Mouse (Mus musculus): ENCODE results near the gene Prr13. TPM values are rescaled to one million over a fixed set of nuclear protein-coding genes. Genes with fewer than 3 reads are reported as not detected.
A peak's percentile ranks its signal among the peaks of the same experiment; 100 is the strongest.

Gene Prr13
- total RNA-seq (2017): 64.1 and 67.1 TPM in 2 replicates

DNA sequence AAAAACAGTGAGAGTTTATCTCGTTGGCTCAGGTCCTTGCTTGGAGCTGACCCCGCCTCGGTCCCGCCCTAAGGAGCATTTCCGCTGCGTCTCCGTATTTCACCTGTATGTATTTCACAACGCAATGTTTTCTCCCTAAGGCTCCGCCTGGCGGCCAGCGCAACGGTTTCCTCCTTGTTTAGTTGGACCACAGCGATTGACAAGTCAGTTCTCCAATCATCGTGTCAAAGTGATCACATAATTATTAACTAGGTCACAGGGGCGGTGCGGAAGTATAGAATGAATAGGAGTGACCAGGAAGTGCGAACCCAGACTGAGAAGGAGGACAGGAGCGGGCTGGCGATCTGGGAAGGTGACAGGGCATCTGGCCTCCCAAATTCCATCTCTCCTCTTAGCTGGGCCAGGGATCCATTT lies at the start of gene Prr13:
Gene Prr13, plus strand, starts transcription at position 125 of the 414 bp plus-strand sequence.
- peak; percentile 72 to 87 for ATAC-seq (replicated peaks in 1 of 2; ENCODE audit: insufficient read depth in 1 of 2, low FRiP score in 2 of 2, low TSS enrichment in 1 of 2, low read depth in 1 of 2, poor library complexity in 2 of 2, severe bottlenecking in 2 of 2)

DNA sequence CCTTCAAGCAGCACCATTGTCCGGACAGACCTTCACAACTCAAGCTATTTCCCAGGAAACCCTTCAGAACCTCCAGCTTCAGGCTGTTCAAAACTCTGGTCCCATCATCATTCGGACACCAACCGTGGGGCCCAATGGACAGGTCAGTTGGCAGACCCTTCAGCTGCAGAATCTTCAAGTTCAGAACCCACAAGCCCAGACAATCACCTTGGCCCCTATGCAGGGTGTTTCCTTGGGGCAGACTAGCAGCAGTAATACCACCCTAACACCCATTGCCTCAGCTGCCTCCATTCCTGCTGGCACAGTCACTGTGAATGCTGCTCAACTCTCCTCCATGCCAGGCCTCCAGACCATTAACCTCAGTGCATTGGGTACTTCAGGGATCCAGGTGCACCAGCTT lies 49.5 kb upstream of the Prr13 start:
- no peak for ATAC-seq (replicated peaks in 1 of 2; ENCODE audit: insufficient read depth in 1 of 2, low FRiP score in 2 of 2, low TSS enrichment in 1 of 2, low read depth in 1 of 2, poor library complexity in 2 of 2, severe bottlenecking in 2 of 2)

DNA sequence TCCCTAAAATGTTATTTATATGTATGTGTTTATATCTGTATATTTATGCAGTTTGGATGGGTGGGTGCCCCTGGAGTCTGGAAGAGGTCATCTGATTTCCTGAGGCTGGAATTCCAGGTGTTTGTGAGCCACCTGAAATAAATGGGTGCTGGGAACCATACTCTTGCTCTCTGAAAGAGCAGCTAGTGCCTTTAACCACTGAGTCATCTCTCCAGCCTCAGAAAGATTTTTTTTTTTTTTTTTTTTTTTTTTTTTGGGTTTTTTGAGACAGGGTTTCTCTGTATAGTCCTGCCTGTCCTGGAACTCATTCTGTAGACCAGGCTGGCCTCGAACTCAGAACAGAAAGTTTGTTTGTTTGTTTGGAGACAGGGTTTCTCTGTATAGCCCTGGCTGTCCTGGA lies 47.8 kb upstream of the Prr13 start:
- ATAC-seq (replicated peaks in 1 of 2; ENCODE audit: insufficient read depth in 1 of 2, low FRiP score in 2 of 2, low TSS enrichment in 1 of 2, low read depth in 1 of 2, poor library complexity in 2 of 2, severe bottlenecking in 2 of 2): no peak

DNA sequence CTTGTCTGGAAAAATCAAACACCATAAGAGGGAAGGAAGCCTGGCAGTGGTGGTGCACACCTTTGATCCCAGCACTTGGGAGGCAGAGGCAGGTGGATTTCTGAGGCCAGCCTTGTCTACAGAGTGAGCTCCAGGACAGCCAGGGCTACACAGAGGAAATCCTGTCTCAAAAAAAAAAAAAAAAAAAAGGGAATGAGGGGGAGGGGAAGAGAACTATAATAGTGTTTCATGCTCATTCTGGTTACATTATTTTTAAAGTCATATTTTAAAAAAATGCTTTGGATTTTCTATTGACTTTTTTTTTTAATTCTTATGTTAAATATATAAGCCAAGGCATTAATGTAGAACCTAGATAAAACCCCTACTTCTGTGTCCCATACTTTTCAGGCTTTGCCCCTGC lies 45.1 kb upstream of the Prr13 start:
- no peak for ATAC-seq (replicated peaks in 1 of 2; ENCODE audit: insufficient read depth in 1 of 2, low FRiP score in 2 of 2, low TSS enrichment in 1 of 2, low read depth in 1 of 2, poor library complexity in 2 of 2, severe bottlenecking in 2 of 2)

DNA sequence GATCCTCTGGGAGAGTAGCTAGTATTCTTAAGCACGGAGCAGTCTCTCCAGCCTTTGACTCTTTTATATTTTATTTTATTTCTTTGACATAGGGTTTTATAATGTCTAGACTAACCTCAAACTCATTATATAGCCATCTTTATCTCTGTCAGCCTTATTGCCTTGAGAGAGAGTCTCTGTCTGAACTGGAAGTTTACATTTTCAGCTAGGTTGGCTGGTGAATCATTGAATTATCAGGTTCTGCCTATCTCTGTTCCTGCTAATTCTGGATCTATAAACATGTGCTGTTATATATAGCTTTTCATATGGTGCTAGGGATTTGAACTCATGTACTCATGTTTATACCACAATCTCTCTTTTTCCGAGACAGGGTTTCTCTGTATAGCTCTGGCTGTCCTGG lies 41.3 kb upstream of the Prr13 start:
- ATAC-seq (replicated peaks in 1 of 2; ENCODE audit: insufficient read depth in 1 of 2, low FRiP score in 2 of 2, low TSS enrichment in 1 of 2, low read depth in 1 of 2, poor library complexity in 2 of 2, severe bottlenecking in 2 of 2): no peak

DNA sequence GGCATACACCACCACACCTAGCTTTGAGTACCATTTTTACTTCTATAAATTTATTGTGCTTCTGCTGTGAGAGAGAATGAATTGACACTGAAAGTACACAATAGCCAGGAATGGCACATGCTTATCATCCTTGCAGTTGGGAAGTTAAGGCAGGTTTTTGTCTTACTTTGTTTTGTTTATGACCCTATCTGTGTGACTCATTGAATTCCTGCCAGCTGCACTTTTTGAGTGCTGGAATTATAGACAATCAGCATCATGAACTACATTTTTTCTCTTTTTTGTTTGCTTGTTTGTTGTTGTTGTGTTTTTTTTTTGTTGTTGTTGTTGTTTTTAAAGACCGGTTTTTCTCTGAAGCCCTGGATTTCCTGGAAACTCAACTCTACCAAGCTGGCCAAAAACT lies 37.8 kb upstream of the Prr13 start:
- ATAC-seq (replicated peaks in 1 of 2; ENCODE audit: insufficient read depth in 1 of 2, low FRiP score in 2 of 2, low TSS enrichment in 1 of 2, low read depth in 1 of 2, poor library complexity in 2 of 2, severe bottlenecking in 2 of 2): no peak

DNA sequence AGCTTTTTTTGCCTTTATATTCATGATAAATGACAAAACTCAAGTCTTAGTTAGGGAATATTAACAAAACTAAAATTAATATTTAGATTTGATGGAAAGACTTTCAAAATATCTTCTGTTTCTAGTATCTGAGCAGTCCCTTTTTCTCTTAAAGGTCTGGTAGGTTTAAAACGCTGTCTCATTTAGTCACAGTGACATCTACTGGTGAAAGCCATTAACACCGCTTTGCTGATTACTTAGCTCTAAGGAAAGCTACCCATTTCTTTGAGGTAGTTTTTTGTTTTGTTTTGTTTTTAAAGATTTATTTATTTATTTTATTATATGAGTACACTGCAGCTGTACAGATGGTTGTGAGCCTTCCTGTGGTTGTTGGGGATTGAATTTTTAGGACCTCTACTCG lies 37.4 kb upstream of the Prr13 start:
- peak in 1 of 2 experiments; percentile 73; a peak in 2 of 4 replicates for ATAC-seq (replicated peaks in 1 of 2; ENCODE audit: insufficient read depth in 1 of 2, low FRiP score in 2 of 2, low TSS enrichment in 1 of 2, low read depth in 1 of 2, poor library complexity in 2 of 2, severe bottlenecking in 2 of 2)

DNA sequence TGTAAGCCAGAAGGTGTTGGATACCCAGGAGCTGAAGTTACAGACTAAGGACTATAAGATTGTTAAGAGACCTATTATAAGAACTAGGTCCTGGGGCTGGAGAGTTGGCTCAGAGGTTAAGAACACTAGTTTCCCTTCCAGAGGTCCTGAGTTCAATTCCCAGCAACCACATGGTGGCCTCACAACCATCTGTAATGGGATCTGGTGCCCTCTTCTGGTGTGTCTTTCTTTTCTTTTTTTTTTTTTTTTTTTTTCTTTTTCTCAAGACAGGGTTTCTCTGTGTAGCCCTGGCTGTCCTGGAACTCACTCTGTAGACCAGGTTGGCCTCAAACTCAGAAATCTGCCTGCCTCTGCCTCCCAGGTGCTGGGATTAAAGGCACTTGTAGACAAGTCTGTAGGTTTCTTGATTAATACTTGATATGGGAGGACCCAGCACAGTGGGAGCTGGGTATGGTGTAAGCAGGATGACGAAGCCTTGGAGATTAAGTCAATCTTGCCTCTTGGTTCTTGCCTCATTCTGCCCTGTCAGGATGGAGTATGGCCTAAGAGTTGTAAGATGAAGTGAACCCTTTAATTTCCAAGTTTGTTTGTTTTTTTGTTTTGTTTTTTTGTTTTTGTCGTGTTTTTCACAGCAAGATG lies 35.1 kb upstream of the Prr13 start:
- no peak for ATAC-seq (replicated peaks in 1 of 2; ENCODE audit: insufficient read depth in 1 of 2, low FRiP score in 2 of 2, low TSS enrichment in 1 of 2, low read depth in 1 of 2, poor library complexity in 2 of 2, severe bottlenecking in 2 of 2)

DNA sequence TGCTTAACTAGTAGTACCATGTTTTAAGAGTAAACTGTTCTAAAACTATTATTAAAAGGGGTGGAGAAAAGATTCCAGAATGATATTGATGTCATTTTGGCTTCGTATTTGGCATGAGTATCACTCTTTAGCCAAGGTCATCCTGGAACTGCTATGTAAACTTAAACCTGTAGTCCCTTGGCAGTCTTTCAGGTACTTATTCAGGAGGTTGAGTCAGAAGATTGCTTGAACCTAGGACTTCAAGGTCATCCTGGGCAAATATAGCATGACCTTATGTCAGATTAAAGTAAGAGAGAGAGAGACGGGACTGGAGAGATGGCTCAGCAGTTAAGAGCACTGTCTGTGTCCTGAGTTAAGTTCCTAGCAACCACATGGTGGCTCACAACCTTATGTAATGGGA lies 34.2 kb upstream of the Prr13 start:
- no peak for ATAC-seq (replicated peaks in 1 of 2; ENCODE audit: insufficient read depth in 1 of 2, low FRiP score in 2 of 2, low TSS enrichment in 1 of 2, low read depth in 1 of 2, poor library complexity in 2 of 2, severe bottlenecking in 2 of 2)

DNA sequence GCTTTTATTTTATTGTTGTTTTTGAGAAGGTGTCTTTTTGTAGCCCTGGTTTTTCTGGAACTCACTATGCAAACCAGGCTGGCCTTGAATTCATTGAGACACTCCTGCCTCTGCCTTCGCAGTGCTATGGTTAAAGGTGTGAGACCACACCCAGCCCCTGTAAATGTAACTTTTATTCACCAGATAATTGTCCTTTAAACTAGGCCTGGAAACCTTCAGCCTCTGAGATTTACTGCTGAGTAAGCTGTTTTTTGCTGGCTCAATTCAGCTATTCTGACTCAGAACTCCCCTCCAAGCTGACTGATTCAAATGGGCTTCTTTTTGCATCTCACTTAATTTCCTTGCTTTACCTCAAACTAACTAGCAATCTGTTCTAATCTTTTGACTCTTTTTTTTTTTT lies 31.9 kb upstream of the Prr13 start:
- no peak for ATAC-seq (replicated peaks in 1 of 2; ENCODE audit: insufficient read depth in 1 of 2, low FRiP score in 2 of 2, low TSS enrichment in 1 of 2, low read depth in 1 of 2, poor library complexity in 2 of 2, severe bottlenecking in 2 of 2)

DNA sequence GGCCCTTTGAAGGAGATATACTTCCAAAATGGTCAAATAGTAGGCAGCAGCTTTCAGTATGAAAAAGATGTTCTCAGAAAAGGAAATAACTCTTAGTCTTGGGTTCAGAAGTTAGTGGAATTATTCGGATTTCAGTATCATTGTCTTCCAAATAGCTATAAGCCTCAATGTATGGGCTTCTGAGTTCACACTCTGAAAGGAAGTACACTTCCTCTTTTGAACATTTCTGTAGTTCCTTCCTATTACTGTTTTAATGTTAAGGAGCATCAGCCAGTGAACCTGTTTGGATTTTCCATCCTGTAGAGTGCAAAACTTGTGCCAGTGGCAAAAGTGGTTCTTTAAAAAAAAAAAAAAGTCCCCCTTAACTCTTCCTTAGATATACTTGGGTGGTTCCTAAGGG lies 26.8 kb upstream of the Prr13 start:
- ATAC-seq (replicated peaks in 1 of 2; ENCODE audit: insufficient read depth in 1 of 2, low FRiP score in 2 of 2, low TSS enrichment in 1 of 2, low read depth in 1 of 2, poor library complexity in 2 of 2, severe bottlenecking in 2 of 2): no peak

DNA sequence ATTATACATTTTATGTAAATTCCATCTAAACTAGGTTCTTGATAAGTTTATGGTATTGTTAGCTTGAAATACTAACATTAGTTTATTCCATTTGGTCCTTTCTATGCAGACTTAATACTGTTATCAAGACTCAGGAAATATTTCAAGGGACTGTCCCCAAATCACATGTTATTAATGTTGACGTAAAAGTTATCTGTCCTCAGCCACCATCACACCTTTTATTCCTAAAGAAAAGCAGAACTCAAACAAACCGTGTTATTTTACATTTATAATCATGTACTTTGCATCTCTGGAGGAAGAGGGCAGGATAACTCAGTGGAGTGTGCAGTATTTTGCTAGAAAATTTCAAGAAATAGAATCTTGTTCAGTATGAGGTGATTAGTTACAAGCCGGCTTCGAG lies 25.7 kb upstream of the Prr13 start:
- no peak for ATAC-seq (replicated peaks in 1 of 2; ENCODE audit: insufficient read depth in 1 of 2, low FRiP score in 2 of 2, low TSS enrichment in 1 of 2, low read depth in 1 of 2, poor library complexity in 2 of 2, severe bottlenecking in 2 of 2)

DNA sequence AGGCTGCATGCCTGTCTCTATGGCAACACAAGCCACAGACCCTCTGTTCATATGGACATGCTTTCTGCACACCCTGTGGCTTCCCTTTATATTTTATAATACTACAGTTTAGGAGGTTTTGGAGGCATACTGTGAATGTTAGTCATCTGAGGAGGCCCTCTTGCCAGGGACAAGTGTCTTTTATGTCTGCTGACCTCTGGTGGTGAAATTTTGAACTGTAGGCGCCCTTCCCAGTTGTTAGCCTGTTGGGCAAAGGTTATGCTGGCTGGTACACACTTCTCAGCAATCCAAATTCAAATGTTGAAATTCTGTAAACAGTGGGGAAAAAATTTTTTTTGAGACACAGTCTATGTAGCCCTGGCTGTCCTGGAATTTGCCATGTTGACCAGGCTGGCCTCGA lies 16.3 kb upstream of the Prr13 start:
- ATAC-seq (replicated peaks in 1 of 2; ENCODE audit: insufficient read depth in 1 of 2, low FRiP score in 2 of 2, low TSS enrichment in 1 of 2, low read depth in 1 of 2, poor library complexity in 2 of 2, severe bottlenecking in 2 of 2): peak; percentile 71 to 82

DNA sequence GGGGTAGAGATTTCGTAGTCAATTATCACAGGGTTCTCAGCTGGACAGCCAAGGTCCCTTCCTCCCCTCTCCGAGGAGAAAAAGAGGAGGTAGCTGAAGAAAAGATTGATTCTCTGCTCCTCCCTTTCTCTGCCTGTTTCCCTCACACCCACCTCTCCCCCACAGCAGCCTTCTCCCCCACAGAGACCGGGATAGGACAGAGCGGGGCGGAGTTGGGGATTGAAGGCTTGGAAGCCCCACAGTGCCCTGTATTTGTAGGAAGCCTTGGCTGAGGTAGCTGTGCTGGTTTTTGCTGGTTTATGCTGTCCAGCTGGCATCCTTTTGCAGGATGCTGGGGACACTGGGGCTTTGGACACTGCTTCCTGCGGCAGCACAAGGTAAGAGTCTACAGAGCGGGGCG lies 13.7 kb upstream of the Prr13 start, which contains the start of gene Amhr2:
Gene Amhr2, plus strand, starts transcription at position 222 of the 400 bp plus-strand sequence.
- no peak for ATAC-seq (replicated peaks in 1 of 2; ENCODE audit: insufficient read depth in 1 of 2, low FRiP score in 2 of 2, low TSS enrichment in 1 of 2, low read depth in 1 of 2, poor library complexity in 2 of 2, severe bottlenecking in 2 of 2)

DNA sequence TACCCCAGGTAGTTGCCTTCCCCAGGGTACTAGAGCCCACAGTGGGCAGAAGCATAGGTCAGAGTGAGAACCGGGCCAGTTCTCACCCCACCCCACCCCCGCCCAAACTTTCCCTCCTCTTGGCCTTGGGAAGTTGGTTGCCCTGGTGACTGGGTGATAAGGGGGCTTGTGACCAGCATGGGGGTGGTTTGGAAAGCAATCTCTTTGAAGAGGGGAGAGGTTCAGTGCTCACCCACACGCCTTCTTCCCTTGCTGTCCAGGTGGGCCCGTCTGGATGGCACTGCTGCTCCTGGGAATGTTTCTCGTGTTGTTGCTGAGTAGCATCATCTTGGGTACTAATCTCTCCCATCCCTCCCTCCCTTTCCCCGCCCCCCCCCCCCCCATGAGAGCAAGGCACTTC lies 12.4 kb upstream of the Prr13 start:
- no peak for ATAC-seq (replicated peaks in 1 of 2; ENCODE audit: insufficient read depth in 1 of 2, low FRiP score in 2 of 2, low TSS enrichment in 1 of 2, low read depth in 1 of 2, poor library complexity in 2 of 2, severe bottlenecking in 2 of 2)

DNA sequence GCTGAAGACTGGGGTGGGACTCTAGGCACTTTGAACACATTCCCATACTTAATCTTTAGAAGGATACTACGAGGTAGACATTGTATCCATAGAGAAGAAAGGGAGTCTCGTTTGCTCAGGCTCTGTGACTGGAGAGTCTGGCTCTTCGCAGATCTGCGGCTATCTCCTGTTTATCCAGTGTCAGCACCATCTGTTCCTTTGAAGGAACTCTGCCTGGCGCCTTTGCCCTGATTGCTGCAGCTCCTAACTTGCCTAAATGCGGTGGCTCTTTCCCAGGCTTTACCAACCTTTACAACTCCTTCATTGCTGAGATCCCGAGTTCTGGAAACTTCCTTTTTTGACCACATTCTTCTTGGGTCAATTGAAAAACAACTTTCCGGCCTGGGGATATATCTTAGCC lies 9.5 kb upstream of the Prr13 start:
- ATAC-seq (replicated peaks in 1 of 2; ENCODE audit: insufficient read depth in 1 of 2, low FRiP score in 2 of 2, low TSS enrichment in 1 of 2, low read depth in 1 of 2, poor library complexity in 2 of 2, severe bottlenecking in 2 of 2): no peak

DNA sequence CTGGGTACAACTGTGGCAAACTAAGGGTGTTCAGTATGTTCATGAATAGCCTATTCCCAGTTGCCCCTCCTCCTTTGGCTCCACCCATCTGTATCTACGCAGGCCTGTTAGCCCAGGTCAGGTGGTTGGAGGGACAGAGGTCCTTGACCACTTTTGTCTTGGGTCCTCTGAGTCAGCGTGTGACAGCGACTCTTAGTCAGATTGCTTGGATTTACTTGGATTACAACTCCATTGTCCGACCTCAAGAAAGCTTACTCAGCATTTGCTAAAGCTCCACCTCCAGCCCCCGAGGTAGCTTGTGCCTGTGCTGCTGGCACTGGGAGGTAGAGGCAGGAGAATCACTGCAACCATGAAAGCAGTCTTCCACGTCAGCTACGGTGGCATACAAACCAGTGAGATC lies 7.9 kb upstream of the Prr13 start:
- no peak for ATAC-seq (replicated peaks in 1 of 2; ENCODE audit: insufficient read depth in 1 of 2, low FRiP score in 2 of 2, low TSS enrichment in 1 of 2, low read depth in 1 of 2, poor library complexity in 2 of 2, severe bottlenecking in 2 of 2)

DNA sequence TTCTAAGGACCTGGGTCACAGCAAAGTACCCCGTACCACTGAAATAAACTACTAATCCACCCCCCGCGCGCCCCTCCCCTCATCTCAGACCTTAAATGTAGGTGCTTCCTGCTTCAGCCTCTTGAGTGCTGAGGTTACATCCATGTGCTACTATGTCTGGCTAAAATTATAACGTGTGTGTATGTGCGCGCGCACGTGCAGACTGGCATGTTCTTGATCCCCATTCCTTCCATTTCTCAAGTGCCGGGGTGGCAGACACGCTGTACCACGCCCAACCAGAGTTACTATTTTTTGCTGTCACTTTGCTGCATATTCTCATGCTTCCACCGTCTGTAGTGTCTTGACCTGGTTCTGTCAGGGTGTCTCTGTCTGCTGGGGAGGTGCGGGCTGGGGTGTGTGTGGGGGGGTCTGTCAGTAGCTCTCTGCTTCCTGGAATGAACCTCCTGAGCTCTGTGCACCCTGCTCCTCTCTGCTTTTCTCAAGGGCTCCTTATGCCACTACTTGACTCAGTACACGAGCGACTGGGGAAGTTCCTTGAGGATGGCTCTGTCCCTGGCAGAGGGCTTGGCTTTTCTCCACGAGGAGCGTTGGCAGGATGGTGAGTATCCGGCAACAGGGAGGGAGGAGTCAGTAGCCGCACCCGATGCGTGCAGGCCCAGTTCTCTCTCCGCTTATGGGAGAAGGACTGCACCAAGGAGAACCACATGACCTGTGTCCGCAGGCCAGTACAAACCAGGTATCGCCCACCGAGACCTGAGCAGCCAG lies 7.0 kb upstream of the Prr13 start:
- no peak for ATAC-seq (replicated peaks in 1 of 2; ENCODE audit: insufficient read depth in 1 of 2, low FRiP score in 2 of 2, low TSS enrichment in 1 of 2, low read depth in 1 of 2, poor library complexity in 2 of 2, severe bottlenecking in 2 of 2)

DNA sequence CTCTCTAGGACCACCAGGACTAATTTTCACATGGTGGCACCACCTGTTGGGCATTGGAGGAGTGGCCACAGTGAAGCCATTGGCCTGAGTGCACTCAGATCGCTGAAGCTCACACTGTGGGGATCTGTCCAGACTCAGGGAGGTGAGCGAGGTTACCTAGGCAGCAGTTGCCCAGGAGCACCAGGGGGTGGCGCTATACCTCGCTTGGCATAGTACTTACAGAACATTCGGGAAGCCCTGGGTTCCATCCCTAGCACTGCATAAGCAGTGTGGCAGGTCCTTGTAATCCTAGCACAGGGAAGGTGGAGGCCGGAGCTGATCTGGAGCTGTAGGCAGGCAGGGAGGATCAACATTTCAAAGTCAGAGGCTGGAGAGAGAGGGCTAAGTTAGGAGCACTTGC lies 2.8 kb upstream of the Prr13 start:
- no peak for ATAC-seq (replicated peaks in 1 of 2; ENCODE audit: insufficient read depth in 1 of 2, low FRiP score in 2 of 2, low TSS enrichment in 1 of 2, low read depth in 1 of 2, poor library complexity in 2 of 2, severe bottlenecking in 2 of 2)
